Mouse (Mus musculus): Measurements from ENCODE around the gene Rabgef1.

The Rabgef1 gene

GRCm38 (mm10) chr5:130171956-130172601 lies 481 bp downstream of the Rabgef1 start:
- DNase-seq (ENCODE audit: low spot score in 2 of 2), result peak in 1 of 2 experiments; percentile 67

GRCm38 (mm10) chr5:130173012-130173411 lies 1.4 kb downstream of the Rabgef1 start:
- no peak for DNase-seq (ENCODE audit: low spot score in 2 of 2)

- DNase-seq (ENCODE audit: low spot score in 2 of 2), result no peak
These were observed 6.3 kb downstream of the Rabgef1 start for GRCm38 (mm10) chr5:130177871-130178270.

DNA sequence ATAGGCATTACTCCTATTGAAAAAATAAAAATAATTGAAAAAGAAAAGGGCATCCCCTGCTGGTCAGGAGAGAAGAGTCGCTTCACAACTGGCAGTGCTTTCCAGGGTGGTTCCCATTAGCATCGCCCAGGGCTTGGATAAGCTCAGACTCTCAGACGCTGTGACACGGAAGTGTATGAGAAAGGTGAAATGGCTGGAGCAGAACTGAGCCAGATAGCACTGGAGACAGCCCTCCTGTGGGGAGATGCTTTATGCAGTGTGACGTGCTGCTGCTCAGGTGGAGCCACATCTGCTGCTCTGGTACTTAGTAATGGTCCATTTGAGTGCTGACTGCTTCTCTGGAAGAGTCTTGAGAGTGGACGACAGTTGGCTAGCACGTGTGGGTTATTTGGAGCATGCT lies 8.8 kb downstream of the Rabgef1 start:
- DNase-seq (ENCODE audit: low spot score in 2 of 2), result no peak

- no peak for DNase-seq (ENCODE audit: low spot score in 2 of 2)
These were observed 10.3 kb downstream of the Rabgef1 start for GRCm38 (mm10) chr5:130181740-130182540.

- DNase-seq (ENCODE audit: low spot score in 2 of 2), result no peak
These were observed 10.9 kb downstream of the Rabgef1 start for GRCm38 (mm10) chr5:130182541-130182821.

DNA sequence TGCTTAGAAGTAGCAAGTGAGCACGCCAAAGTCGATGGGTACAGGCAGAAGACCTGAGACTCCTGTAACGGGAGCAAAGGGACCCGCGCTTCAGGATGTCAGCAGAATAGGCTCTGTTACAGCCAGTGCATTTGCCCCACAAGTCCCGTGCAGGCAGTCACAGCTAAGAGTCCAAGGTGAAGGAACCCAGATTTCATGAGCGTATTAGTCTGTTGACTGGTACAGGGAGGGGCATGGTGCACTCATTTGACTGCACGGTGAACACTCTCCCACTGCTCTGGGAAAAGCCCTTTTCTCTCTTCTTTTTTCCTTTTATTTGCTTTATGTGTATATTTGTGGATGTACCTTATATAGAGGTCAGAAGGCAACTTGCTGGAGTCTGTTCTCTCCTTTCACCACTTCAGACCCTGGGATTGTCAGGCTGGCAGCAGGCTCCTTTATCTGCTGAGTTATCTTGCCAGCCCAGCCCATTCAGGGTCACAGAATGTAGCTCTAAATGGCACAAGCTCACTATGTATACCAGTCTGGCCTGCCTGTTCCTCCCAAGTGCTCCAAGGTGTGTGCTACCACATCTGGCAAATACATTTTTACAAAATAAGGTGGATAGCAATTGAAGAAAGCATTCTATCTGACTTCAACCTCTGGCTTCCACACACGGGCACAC lies 12.7 kb downstream of the Rabgef1 start:
- no peak for DNase-seq (ENCODE audit: low spot score in 2 of 2)

DNA sequence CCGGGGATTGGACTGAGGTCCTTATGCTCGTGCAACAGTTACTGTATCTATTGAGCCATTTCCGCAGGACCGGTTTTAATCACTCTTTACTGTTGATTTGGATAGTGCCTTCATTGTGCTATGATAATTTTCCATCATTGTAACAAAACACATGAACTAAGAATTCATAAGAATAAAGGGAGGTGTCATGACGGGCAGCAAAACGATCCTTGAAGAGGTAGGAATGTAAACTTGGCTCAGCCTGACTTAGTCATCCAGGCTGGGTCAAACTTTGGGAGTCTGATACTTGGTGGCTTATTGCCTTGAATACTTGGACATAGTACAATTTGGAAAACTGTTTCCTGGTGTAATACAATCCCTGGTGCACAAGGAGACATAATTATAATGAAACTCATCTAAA lies 13.7 kb downstream of the Rabgef1 start:
- DNase-seq (ENCODE audit: low spot score in 2 of 2), result no peak

DNA sequence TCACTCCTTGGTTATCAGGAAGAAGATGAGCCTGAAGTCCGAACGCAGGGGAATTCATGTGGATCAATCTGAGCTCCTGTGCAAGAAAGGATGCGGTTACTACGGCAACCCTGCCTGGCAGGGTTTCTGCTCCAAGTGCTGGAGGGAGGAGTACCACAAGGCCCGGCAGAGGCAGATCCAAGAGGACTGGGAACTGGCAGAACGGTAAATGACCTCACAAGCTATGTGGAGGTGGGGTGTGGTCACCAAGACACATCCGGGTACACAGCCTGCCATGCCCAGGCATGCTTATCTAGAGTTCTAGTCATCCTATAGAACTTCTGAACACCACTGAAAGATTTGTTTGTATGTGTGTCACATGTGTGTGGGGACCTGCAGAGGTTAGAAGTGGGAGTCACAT lies 15.8 kb downstream of the Rabgef1 start:
- no peak for DNase-seq (ENCODE audit: low spot score in 2 of 2)

DNA sequence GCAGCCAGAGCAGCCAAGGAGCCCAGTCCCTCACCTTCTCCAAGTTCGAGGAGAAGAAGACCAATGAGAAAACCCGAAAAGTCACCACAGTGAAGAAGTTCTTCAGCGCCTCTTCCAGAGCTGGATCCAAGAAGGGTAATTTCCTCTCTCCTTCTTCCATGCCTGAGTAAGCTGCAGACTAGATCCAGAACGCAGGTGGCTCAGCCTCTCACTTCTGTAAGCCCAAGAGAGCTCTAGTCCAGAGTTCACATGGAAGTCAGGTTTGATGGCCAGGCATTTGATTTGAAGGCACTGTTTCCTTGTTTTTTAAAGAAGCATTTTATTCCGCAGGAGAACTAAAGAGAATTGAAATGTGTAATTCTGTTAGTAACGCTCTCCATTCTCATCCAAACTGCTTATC lies 19.3 kb downstream of the Rabgef1 start:
- DNase-seq (ENCODE audit: low spot score in 2 of 2), result no peak

- DNase-seq (ENCODE audit: low spot score in 2 of 2), result no peak
These were observed 20.3 kb downstream of the Rabgef1 start for GRCm38 (mm10) chr5:130191865-130192264.

DNA sequence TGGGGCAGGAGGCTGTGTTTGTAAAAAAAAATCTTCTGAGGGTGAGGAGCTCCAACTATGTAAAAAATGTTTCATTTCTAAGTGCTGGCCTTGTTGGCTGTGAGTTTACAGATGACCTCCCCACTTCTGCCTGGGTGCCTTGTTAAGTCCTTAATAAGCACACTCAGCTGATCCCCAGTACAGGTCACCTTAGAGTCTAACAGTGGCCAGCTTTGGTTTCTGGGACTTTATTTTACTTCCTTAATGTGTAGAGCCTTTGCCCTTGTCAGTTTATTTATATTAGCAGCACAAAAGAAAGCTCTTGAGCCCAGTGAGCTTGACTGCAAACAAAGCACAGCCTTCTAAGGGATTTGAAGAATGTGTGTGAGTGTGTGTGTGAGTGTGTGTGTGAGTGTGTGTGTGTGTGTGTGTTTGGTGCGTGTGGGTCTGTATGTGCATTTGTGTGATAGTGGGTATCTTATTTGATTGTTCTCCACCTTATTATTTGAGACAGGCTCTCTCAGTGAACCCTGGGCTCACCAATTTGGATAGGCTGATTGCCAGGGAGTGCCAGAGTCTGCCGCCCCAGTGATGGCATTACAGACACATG lies 20.9 kb downstream of the Rabgef1 start:
- no peak for DNase-seq (ENCODE audit: low spot score in 2 of 2)

- no peak for DNase-seq (ENCODE audit: low spot score in 2 of 2)
These were observed 22.2 kb downstream of the Rabgef1 start for GRCm38 (mm10) chr5:130193760-130194159.

- no peak for DNase-seq (ENCODE audit: low spot score in 2 of 2)
These were observed 24.7 kb downstream of the Rabgef1 start for GRCm38 (mm10) chr5:130196307-130196706.

GRCm38 (mm10) chr5:130197454-130197853 lies 25.9 kb downstream of the Rabgef1 start:
- DNase-seq (ENCODE audit: low spot score in 2 of 2), result no peak

- no peak for DNase-seq (ENCODE audit: low spot score in 2 of 2)
These were observed 26.4 kb downstream of the Rabgef1 start for GRCm38 (mm10) chr5:130197981-130198380.

- no peak for DNase-seq (ENCODE audit: low spot score in 2 of 2)
These were observed 28.8 kb downstream of the Rabgef1 start for GRCm38 (mm10) chr5:130200233-130201029.

GRCm38 (mm10) chr5:130203948-130204347 lies 32.4 kb downstream of the Rabgef1 start:
- no peak for DNase-seq (ENCODE audit: low spot score in 2 of 2)

DNA sequence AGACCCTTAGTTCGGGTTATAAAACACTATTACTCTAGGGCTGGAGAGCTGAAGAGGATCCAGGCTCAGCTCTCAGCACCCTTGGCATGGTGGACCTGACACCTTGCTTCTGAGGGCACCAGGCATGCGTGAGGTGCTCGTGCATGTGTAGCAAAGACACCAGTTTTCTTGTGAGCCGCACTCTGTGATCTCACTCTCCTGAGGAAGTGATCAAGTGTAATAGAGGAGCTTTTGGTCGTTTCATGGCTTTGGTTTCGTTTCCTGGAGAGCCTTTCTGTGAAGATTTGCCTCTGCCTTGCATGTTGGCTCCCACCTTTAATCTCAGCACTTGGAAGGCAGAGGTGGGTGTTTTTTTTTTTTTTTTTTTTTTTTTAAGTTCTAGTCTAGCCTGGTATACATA lies 33.0 kb downstream of the Rabgef1 start:
- DNase-seq (ENCODE audit: low spot score in 2 of 2), result no peak

DNA sequence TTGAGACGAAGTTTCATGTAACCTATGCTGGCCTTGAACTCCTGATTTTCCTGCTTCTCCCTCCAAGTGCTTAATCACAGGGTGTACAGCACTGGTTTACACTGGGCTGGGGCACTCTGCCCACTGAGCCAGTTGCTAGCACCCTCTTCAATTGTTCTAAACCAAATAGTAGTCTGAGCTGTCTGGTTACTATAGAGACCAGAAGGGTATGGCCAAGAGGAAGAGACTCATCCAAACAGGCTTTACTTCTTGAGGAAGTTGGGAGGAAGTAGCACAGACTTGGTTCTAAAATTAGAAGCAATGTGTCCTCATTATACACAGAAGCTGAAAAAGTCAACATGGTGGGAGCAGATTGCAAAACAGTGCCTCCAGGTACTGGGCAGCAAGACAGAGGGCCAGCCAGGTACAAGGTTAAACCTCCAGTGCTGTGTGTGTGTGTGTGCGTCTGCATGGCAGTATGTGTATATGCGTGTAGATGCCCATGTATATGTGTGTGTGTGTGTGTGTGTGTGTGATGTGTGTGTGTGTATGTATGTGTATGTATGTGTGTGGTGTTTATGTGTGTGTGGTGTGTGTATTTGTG lies 33.9 kb downstream of the Rabgef1 start:
- DNase-seq (ENCODE audit: low spot score in 2 of 2), result no peak

DNA sequence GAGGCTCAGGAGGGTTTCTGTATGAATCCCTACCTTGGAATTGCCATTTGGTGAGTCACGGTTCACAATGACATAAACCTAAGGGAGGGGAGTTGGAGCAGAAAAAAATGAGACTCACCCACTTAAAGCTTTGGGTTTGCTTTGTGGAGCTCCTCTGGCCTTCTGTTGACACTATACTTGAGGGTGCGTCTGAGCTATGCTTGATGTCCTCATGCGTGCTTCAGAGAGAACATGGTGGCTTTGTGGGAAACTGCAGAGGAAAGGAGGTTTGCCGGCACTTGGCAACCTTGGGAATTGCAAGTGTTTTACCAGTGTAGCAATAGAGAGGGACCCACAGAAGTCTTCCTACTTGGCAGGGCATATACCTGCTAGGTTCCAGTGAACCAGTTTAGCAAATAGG lies 35.7 kb downstream of the Rabgef1 start:
- no peak for DNase-seq (ENCODE audit: low spot score in 2 of 2)
